In genomic region chr11:22787833-22788232, GRCm38 (mm10) we compare ENCODE assay signal across 18 mouse cellular contexts.
"Had no signal": no experiment of that assay in that cellular context is flagged by ENCODE, and none has a peak within 500 bp of the region (broad histone marks: within the 10 kb centered on the region; RNA-seq: fewer than 3 reads in every experiment).

No protein-coding gene starts in this region.

- H3K4me3 ChIP-seq: liver, embryonic 12.5 days; midbrain, embryonic 10.5 days; midbrain, embryonic 12.5 days; myocyte; neural tube, embryonic 13.5 days; neural tube, embryonic 15.5 days; stomach, embryonic 15.5 days had no signal

- DNase-seq: lung, adult 18-20 months; lung, embryonic 14.5 days; lung, postnatal 10 days; lung, postnatal 4 days; midbrain, embryonic 14.5 days; right cerebral cortex, postnatal 14 days; thymus, adult 2 months; thymus, postnatal 36 days had no signal

- ATAC-seq: liver, embryonic 12.5 days; midbrain, embryonic 16.5 days had no signal

- H3K27ac ChIP-seq: liver, embryonic 12.5 days; liver, embryonic 14.5 days; midbrain, embryonic 10.5 days; midbrain, embryonic 12.5 days; neural tube, embryonic 13.5 days; neural tube, embryonic 15.5 days; stomach, embryonic 15.5 days; stomach, postnatal 0 days had no signal
